Mouse (Mus musculus) MN1 (cell line): ENCODE data around the gene Irak2.
"Not testable (repeated sequence)": the region's sequence is repeated elsewhere in the genome, so short reads cannot be mapped to it uniquely, and the experiment has no call there.

Experiments
- DNase-seq: peaks from one replicate; pipeline ENCODE4 v3.0.0-alpha.2; 2016; ENCODE audit warnings: low spot score

The Irak2 gene

GRCm38 (mm10) chr6:113668287-113669154, 30.3 kb downstream of the Irak2 start:
- DNase-seq = no peak

GRCm38 (mm10) chr6:113669821-113670220, 31.6 kb downstream of the Irak2 start:
- no peak for DNase-seq

GRCm38 (mm10) chr6:113672029-113672428, 33.8 kb downstream of the Irak2 start:
- DNase-seq = not testable (repeated sequence)

GRCm38 (mm10) chr6:113672989-113673388, 34.7 kb downstream of the Irak2 start:
- DNase-seq = no peak

GRCm38 (mm10) chr6:113675234-113675633, 37.0 kb downstream of the Irak2 start:
- no peak for DNase-seq

GRCm38 (mm10) chr6:113675991-113676390, 37.7 kb downstream of the Irak2 start:
- no peak for DNase-seq

- DNase-seq = no peak
Measured at GRCm38 (mm10) chr6:113677070-113677734, 38.9 kb downstream of the Irak2 start.

- DNase-seq = no peak
Measured at GRCm38 (mm10) chr6:113678246-113679012, 40.2 kb downstream of the Irak2 start.

GRCm38 (mm10) chr6:113679993-113680566, 41.8 kb downstream of the Irak2 start:
- no peak for DNase-seq

GRCm38 (mm10) chr6:113681271-113681670, 43.0 kb downstream of the Irak2 start:
- peak; percentile 67 for DNase-seq

- DNase-seq = no peak
Measured at GRCm38 (mm10) chr6:113683081-113683825, 45.0 kb downstream of the Irak2 start.

GRCm38 (mm10) chr6:113686551-113687125, 48.4 kb downstream of the Irak2 start:
- no peak for DNase-seq

- DNase-seq = peak; percentile 59
Measured at GRCm38 (mm10) chr6:113690008-113690399, 51.7 kb downstream of the Irak2 start.

- DNase-seq = peak; percentile 37
Measured at GRCm38 (mm10) chr6:113690400-113691083, 52.3 kb downstream of the Irak2 start.

- DNase-seq = no peak
Measured at GRCm38 (mm10) chr6:113691084-113691462, 52.8 kb downstream of the Irak2 start.

- no peak for DNase-seq
Measured at GRCm38 (mm10) chr6:113692661-113693133, 54.4 kb downstream of the Irak2 start.

GRCm38 (mm10) chr6:113693377-113693776, 55.1 kb downstream of the Irak2 start:
- no peak for DNase-seq

- no peak for DNase-seq
Measured at GRCm38 (mm10) chr6:113695203-113695602, 56.9 kb downstream of the Irak2 start.

GRCm38 (mm10) chr6:113695766-113696355, 57.6 kb downstream of the Irak2 start:
- DNase-seq = peak; percentile 19
